Mouse (Mus musculus) cerebellum, adult 9-10 months (tissue): ENCODE measurements around the gene Ccdc93.

Source experiments
- DNase-seq: peaks from one replicate; pipeline ENCODE4 v3.0.0; 2022

Ccdc93 gene

GRCm38 (mm10) chr1:121527061-121527460 lies 96.2 kb downstream of the Ccdc93 start:
- no peak for DNase-seq

DNA sequence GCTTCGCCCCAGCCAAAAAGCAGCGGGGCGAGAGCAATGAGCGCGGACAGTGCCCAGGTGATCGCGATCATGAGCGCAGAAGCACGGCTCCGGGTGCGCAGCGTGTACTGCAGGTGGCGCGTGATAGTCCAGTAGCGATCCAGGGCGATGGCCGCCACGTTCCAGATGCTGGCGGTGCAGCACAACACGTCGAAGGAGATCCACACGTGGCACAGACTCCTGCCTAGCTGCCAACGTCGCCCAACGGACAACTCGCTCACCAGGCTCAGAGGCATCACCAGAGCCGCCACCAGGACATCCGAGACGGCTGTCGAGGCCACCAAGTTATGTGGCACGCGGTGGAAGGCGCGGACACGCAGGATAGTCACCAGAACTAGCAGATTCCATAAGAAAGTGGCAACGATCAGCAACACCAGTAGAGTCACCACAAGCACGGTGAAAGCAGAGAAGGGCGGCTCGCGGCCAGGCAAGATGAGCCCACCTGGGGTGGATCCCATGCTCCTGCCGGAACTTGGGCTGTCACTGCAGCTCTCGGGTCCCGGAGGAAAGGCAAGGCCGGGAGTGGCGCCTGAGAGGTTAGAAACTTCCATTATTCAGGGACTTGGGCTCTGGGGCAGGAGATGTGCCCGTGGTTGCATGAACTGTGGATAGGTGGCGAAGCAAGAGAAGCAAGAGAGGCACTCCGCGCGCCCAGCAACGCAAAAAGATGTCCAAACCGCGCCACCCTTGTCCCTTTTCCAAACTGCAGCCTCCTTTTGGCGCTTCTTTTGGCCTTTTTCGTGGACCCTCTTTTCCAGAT lies 97.0 kb downstream of the Ccdc93 start:
- no peak for DNase-seq

DNA sequence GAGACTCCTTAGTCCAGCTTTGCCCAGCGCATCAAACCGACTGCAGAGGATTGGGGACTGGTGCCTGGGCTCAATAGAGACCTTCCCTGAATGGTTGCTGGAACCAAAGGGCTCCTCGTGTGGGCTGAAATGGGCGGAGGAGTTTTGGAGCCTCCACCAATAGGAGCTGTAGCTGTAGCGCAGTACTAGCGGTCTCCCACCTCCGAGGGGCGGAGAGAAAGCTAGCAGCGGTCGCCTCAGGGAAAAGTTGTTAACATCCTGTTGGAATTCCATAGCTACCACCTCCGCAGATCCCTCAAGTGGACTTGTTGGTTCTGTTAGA lies 97.5 kb downstream of the Ccdc93 start, which contains the start of gene Htr5b:
TSS of gene Htr5b (minus strand) at position 67 of the 322 bp plus-strand sequence.
- no peak for DNase-seq

GRCm38 (mm10) chr1:121529286-121529685 lies 98.4 kb downstream of the Ccdc93 start:
- DNase-seq, result no peak

DNA sequence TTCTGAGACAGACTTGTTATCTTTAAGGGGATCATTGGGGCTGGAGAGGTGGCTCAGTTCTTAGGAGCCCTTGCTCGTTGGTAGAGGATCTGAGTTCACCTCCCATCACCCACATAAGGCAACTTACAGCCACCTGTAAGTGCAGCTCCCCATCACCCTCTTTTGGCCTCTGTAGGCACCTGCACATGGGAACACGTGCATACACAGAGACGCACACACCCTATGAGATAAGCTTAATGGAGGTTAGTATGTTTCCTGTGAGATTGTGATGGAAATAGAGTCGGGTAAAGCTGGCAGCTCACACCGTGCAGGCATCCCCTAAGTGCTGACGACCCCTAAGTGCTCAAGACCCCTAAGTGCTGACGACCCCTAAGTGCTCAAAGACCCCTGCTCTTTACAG lies 100.6 kb downstream of the Ccdc93 start:
- no peak for DNase-seq

- DNase-seq, result no peak
These were observed 109.5 kb downstream of the Ccdc93 start for GRCm38 (mm10) chr1:121540361-121540760.

- DNase-seq, result no peak
These were observed 116.0 kb downstream of the Ccdc93 start for GRCm38 (mm10) chr1:121546844-121547243.

- DNase-seq, result no peak
These were observed 117.8 kb downstream of the Ccdc93 start for GRCm38 (mm10) chr1:121548667-121549066.

- DNase-seq, result no peak
These were observed 118.6 kb downstream of the Ccdc93 start for GRCm38 (mm10) chr1:121549456-121549855.

DNA sequence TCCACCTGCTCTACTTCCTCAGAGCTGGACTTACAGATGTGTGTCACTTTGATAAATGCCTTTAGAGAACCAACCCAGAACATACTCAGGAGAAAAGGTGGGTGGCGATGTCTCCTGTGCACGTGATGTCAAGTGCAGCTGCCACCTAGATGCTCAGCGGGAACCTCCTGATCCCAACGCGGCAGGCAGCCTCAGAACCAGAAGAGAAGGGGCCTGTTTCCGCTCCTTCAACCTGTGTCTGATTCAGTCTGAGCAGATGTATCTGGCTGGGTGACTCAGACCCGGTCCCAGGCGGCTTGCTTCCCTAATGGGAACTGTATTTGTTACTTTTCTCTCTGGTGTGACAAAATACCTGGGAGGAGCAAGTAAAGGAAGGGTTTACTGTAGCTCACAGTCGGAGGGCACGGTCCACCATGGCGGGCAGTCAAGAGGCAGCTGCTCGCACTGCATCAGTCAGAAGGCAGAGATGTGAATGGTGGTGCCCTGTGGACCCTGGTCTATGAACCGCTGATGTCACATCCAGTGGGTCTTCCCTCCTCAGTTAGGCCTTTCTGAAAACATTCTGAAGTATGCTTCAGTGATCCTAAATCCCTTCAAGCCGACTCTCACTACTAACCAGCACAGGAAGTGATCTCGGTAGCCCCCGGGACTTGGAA lies 120.1 kb downstream of the Ccdc93 start:
- no peak for DNase-seq

GRCm38 (mm10) chr1:121551457-121551835 lies 120.6 kb downstream of the Ccdc93 start:
- DNase-seq, result no peak
